Mouse (Mus musculus): ENCODE data around the gene Zfp459.
"Not testable (repeated sequence)": the region's sequence is repeated elsewhere in the genome, so short reads cannot be mapped to it uniquely, and the experiment has no call there.

DNA sequence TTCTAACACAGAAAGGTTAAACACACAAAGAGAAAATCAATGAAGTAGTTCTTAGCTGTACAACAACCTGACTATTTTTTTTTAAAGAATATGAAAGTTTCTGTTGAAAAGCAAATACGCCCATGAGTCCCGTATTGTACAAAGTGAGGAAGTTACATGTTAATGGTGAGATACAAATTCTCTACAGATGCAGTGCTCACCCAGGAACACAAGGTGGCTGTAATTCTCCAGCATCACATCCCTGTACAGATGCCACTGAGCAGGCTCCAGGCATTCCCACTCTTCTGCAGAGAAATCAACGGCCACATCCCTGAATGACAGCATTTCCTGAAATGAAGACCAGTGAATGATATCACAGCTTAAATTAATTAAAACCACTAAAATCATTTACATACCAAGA, 7.6 kb downstream of the Zfp459 start:
- not testable (repeated sequence) for TF ChIP-seq GATA1, TAL1 (IDR thresholded peaks at IDR 0.05; ENCODE audit: low read length)

All from erythroblast, embryonic 14.5 days (primary cell).